Mouse (Mus musculus): ENCODE measurements around the gene Map4k3. TPM values are rescaled to one million over a fixed set of nuclear protein-coding genes. Genes with fewer than 3 reads are reported as not detected.

Map4k3 gene
- total RNA-seq, 2 experiments from 2014 or later, result 16.4 to 17.3 TPM

GRCm38 (mm10) chr17:80646131-80646530, 82.2 kb downstream of the Map4k3 start:
- intact Hi-C loops (cut with DNase I; ENCODE audit: low total_unique reads), result no loop called here
- no peak for DNase-seq

- intact Hi-C loops (cut with DNase I; ENCODE audit: low total_unique reads), result no loop called here
Observed at GRCm38 (mm10) chr17:80645694-80646034, 82.6 kb downstream of the Map4k3 start.

DNA sequence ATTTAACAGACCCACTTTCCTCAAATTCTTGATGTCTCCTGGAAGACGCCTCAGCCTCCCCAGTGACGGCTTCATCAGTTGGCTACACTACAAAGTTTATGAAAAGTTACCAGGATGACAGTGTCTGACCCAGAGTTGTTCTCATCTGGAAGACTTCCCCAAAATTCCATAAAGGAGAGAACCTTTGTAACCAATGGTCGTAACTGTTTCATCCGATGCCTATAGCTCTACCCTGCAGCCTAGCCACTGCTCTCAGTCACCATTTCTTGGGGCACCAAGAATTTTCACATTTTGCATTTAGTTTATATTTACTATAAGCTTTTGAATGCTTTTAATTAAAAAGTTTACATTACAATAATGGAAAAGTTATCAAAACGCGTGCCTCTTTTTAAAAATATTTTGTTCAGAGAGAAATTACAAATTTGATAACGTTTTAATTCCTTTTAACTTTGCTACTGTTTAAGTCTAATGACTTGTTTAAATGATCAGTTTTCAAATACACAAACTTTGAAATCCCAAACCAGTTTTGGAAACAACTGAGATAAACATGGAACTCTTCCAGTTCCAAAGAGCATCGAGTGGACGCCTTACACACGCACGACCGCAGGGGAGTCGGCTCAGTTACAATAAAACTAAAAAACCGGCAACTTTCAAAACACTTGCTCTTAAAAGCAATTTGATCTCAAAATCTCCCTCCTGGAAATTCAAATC, 83.1 kb downstream of the Map4k3 start:
- intact Hi-C loops (cut with DNase I; ENCODE audit: low total_unique reads), result no loop called here
- DNase-seq, result no peak

More at GRCm38 (mm10) chr17:80645694-80646034, 82.6 kb downstream of the Map4k3 start:
- DNase-seq, result no peak

DNA sequence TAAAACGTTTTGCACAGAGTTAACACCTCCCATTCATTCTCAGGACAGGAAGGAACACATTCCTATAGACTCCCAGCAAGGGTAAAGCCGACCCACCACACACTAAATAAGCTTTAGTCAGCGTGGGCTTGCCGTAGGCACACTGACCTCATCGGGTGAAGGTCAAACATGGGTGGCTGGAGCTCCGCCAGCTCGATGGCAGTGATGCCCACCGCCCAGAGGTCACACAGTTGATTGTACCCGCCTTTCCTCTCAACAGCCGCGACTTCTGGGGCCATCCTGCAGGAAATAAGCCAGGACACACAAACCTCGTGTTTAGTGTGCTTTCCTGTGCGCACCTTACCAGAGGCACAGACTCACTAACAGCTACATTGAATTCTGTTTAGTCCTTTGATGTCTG, 83.7 kb downstream of the Map4k3 start:
- no peak for DNase-seq
- intact Hi-C loops (cut with DNase I; ENCODE audit: low total_unique reads), result no loop called here

GRCm38 (mm10) chr17:80638121-80638520, 90.2 kb downstream of the Map4k3 start:
- intact Hi-C loops (cut with DNase I; ENCODE audit: low total_unique reads), result no loop called here

DNA sequence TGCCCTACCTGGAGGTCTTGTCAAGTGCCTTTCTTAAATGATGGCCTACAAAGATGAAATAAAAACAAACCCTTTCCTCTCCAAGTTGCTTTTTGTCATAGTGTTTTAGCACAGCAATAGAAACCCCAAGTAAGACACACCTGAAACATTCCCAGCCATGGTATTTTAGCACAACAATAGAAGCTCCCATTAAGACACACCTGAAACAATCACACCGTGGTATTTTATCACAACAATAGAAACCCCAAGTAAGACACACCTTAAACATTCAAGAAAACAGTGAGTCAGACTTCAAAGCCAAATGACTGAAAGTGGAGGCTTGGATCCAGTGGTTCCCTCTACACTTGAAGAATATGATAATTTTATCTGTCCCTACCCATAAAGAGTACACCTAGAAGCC, 92.5 kb downstream of the Map4k3 start:
- intact Hi-C loops (cut with DNase I; ENCODE audit: low total_unique reads), result no loop called here
- DNase-seq, result no peak

More at GRCm38 (mm10) chr17:80638121-80638520, 90.2 kb downstream of the Map4k3 start:
- DNase-seq, result no peak

DNA sequence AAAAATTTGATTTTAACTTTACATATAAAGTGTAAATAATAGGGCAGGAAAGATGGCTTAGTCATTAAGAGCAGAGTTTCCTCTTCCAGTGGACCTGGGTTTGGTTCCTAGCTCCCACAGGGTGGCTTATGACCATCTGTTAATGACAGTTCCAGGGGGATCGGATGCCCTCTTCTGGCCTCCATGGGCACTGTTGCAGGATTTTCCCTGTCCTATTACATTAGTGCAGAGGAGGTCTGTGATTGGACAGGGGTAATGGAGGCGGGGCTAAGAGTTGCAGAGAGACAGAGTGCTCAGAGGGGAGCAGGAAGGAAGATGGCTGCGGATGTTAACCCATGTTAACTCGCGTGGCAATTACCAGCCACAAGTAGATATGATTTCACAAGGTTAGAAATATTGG, 95.4 kb downstream of the Map4k3 start:
- DNase-seq, result no peak
- intact Hi-C loops (cut with DNase I; ENCODE audit: low total_unique reads), result no loop called here

DNA sequence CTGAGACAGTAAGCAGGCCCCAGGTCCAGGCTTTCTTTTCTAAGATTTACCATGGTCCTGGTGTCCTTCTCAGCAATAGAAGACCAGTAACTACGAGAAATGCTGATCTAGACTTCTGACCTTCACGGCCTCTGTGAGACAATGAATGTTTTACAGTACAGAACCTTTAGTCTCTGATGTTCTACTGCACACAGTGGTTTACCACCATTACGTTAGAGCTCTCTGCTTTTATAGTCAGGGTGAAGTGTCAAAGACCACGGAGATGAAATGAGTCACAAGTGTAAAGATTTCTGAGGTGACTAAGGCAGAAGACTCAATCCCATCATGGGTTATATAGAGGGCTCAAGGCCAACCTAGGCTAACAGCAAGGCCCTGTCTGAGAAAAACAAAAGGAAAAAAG, 95.9 kb downstream of the Map4k3 start:
- DNase-seq, result no peak
- intact Hi-C loops (cut with DNase I; ENCODE audit: low total_unique reads), result no loop called here

DNA sequence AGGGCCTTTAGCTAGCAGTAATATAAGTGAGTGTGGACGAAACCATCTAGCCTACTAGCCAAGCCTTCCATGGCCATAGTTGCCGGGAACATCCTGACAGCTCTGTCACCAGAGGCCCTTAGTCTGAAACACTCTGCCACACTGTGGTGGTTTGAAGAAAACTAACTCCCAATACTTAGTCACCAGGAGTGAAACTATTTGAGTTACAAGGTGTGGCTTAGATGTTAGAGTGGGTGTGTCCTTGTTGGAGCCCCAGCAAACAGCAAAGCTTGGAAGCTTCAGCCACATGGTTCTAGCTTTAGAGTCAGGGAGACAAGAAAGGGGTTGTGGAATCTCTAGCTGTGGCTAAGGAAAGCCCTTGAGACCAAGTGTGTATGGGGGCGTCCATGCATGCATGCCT, 97.3 kb downstream of the Map4k3 start:
- DNase-seq, result no peak
- intact Hi-C loops (cut with DNase I; ENCODE audit: low total_unique reads), result no loop called here

- intact Hi-C loops (cut with DNase I; ENCODE audit: low total_unique reads), result loop anchor here (5.0 kb wide), 1 partner anchor 357 kb away; no protein-coding TSS in a partner anchor
- DNase-seq, result no peak
Observed at GRCm38 (mm10) chr17:80624979-80625378, 103.3 kb downstream of the Map4k3 start.

- intact Hi-C loops (cut with DNase I; ENCODE audit: low total_unique reads), result loop anchor here (5.0 kb wide), 1 partner anchor 361 kb away; no protein-coding TSS in a partner anchor
- DNase-seq, result no peak
Observed at GRCm38 (mm10) chr17:80621691-80622090, 106.6 kb downstream of the Map4k3 start.

DNA sequence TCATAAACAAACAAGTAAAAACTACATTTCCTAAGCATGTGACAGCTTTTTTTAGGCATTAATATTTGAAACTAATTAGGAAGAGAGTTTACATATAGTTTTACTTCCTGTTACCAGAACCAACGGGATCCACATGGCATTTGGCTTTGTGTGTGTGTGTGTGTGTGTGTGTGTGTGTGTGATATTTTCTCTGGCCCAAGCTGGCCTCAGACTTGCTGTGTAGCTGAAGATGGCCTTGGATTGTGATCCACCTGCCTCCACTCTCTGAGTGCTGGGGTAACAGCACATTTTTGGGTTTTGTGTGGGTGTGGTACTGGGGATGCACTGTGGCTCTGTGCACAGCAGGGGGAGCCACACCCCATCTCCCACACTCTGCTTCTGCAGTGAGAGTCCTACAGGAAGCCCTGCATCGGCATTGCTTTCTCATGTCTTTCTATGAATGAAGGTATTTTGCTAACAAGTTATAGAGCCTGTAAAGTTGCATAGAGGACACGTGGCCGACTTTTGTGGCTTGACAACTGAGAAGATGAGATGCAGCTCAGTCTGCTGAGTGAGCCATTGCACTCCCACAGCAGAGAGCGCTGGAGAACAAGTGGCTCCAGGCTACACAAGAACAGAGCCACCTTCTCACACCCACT, 107.4 kb downstream of the Map4k3 start:
- DNase-seq, result peak; percentile 30
- intact Hi-C loops (cut with DNase I; ENCODE audit: low total_unique reads), result loop anchor here (5.0 kb wide), 1 partner anchor 361 kb away; no protein-coding TSS in a partner anchor

GRCm38 (mm10) chr17:80619556-80619955, 108.7 kb downstream of the Map4k3 start:
- intact Hi-C loops (cut with DNase I; ENCODE audit: low total_unique reads), result no loop called here
- DNase-seq, result no peak

DNA sequence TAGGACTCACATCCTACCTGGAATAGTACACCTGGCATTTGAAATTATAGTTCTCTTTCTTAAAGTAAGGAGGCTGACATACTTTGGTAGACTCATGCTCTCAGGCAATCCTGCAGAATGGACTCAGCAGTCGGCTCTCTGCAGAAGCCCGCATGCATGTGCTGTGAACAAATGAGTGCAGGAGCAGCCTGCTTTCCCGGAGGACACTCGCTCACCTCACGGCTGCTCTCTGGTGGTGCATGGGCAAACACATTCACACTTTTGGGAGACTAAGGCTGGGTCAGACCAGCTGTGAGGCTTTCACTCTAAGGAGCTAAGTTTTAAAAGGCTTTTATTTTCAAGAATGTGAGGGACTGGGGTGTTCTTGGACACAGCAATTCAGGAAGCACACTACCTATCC, 109.4 kb downstream of the Map4k3 start:
- DNase-seq, result no peak
- intact Hi-C loops (cut with DNase I; ENCODE audit: low total_unique reads), result no loop called here

GRCm38 (mm10) chr17:80603806-80604205, 124.5 kb downstream of the Map4k3 start:
- intact Hi-C loops (cut with DNase I; ENCODE audit: low total_unique reads), result no loop called here

GRCm38 (mm10) chr17:80603079-80603625, 125.1 kb downstream of the Map4k3 start:
- DNase-seq, result no peak

More at GRCm38 (mm10) chr17:80603806-80604205, 124.5 kb downstream of the Map4k3 start:
- no peak for DNase-seq

GRCm38 (mm10) chr17:80601371-80601770, 126.9 kb downstream of the Map4k3 start:
- DNase-seq, result peak; percentile 18
- intact Hi-C loops (cut with DNase I; ENCODE audit: low total_unique reads), result no loop called here

More at GRCm38 (mm10) chr17:80603079-80603625, 125.1 kb downstream of the Map4k3 start:
- intact Hi-C loops (cut with DNase I; ENCODE audit: low total_unique reads), result no loop called here

DNA sequence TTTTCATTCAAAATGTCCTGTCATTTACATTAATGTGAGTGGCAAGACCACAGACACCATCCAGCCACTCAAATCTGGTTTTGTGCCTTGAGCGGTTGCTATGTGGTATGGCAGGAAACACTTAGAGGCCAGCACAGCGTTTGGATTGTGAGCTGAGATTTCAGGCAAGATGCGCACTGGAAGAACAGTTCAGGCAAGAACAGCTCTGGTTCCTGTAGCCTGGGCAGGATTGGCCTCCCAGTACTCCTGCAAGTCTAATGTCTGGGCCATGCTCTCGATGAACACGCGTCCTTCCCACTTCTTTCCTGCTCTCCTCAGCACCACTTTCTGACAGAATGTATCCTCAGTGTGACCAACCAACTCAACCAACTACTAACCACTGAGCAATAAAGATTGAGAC, 145.2 kb downstream of the Map4k3 start:
- intact Hi-C loops (cut with DNase I; ENCODE audit: low total_unique reads), result no loop called here
- no peak for DNase-seq

DNA sequence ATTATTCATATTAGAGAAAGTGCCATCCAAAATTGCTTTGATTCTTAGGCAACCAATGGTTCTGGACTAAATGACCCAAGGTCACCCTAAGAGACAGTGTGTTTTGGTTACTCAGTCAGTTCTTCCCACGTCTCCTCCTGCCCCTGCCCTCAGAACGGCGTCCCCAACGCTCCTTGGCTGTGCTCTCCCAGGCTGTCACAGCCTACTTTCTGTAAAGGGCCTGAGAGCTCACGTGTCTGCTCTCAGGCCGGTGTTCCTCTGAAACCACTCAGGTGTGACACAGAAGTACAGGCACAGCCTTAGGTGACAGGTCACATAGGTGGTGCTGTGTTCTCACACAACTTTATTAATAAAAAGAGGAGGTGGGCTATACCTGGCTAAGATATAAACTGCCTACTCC, 148.4 kb downstream of the Map4k3 start:
- no peak for DNase-seq
- intact Hi-C loops (cut with DNase I; ENCODE audit: low total_unique reads), result no loop called here

- intact Hi-C loops (cut with DNase I; ENCODE audit: low total_unique reads), result no loop called here
- no peak for DNase-seq
Observed at GRCm38 (mm10) chr17:80579089-80579488, 149.2 kb downstream of the Map4k3 start.

- intact Hi-C loops (cut with DNase I; ENCODE audit: low total_unique reads), result no loop called here
- DNase-seq, result no peak
Observed at GRCm38 (mm10) chr17:80578041-80578440, 150.2 kb downstream of the Map4k3 start.

Measured in gastrocnemius, postnatal 14 days (tissue).